Mouse (Mus musculus) E14TG2a.4 (cell line): Measurements from ENCODE around the gene Tgfbi.

ENCODE experiments used
- CTCF ChIP-seq: conservative IDR thresholded peaks from 2 replicates; pipeline ENCODE4 v1.5.1; 2014; ENCODE audit warnings: low read length
- NANOG ChIP-seq: IDR thresholded peaks from 2 replicates; pipeline ENCODE4 v1.6.1; 2014; ENCODE audit warnings: borderline replicate concordance, low read length, mixed read lengths

GRCm38 (mm10) chr13:56654176-56654575 is 44.9 kb downstream of the Tgfbi start:
- TF ChIP-seq CTCF (no peak), NANOG (no peak)
